Mouse (Mus musculus) layer of hippocampus, postnatal 14 days (tissue): ENCODE data around the gene 1700029F12Rik. TPM values are rescaled to one million over a fixed set of nuclear protein-coding genes. Genes with fewer than 3 reads are reported as not detected.

Experiments used
- DNase-seq, 2 experiments: peaks; one replicate each; pipeline ENCODE4 v3.0.0; 2021 to 2022; ENCODE audit warnings: low spot score in 2 of 2, mixed read lengths in 1 of 2
- total RNA-seq, 2 experiments: library from RNA; stranded (reverse); gene quantifications; 2 replicates each; pipeline ENCODE4 v1.2.3; 2021

The 1700029F12Rik gene
- total RNA-seq, 2 experiments from 2014 or later: not detected

DNA sequence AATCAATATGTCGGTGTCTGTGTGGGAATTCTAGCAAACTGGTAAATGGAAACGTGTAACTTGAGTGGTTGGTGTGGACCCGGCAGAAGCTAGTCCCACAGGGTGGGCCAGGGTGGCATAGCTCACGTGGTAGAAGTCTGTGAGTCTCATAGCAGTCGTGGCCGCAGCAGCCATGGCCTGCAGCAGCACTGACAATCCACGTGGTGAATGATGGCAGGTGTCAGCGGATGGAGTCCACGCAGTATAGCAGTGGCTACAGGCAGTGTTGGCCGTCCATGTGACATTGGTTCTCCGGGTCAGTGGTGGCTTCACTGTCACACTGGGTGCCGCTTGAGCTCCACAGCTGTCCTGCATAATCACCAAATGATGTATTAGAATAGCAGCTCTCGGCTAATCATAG, 4.1 kb downstream of the 1700029F12Rik start:
- DNase-seq: no peak

DNA sequence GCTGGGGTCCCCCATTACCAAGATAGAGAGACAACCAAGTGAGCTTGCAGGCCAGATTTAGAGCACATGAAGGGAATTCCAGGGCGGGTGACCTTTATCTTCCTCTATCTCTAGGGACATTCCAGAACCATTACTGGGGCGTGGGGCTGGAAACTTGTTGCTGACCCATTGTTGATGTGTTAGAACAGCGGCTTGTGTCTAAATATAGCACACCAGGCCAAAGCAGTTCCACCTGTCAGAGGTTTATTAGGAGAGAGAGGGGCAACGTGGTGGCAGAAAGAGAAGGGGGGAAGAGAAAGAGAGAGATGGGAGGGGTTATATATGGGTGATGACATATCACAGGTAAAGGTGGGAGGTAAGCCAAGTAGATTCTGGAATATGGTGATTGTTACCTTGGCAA, 12.3 kb downstream of the 1700029F12Rik start:
- DNase-seq: no peak

DNA sequence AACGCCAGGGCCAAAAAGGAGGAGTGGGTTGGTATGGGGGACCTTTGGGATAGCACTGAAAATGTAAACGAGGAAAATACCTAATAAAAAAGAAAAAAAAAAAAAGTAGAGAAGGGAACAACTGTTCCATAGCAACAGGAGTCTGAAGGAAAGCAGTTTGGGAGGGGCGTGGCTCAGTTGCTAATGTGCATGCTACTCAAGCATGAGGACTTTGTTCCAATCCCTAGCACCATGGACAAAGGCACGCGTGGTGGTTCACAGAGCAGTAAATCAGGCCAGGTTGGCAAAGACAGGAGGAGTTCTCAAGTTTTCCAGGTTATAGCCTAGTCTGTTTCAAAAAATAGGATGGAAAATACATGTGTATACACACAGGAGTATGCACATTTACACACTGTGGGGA, 14.0 kb downstream of the 1700029F12Rik start:
- DNase-seq: no peak

DNA sequence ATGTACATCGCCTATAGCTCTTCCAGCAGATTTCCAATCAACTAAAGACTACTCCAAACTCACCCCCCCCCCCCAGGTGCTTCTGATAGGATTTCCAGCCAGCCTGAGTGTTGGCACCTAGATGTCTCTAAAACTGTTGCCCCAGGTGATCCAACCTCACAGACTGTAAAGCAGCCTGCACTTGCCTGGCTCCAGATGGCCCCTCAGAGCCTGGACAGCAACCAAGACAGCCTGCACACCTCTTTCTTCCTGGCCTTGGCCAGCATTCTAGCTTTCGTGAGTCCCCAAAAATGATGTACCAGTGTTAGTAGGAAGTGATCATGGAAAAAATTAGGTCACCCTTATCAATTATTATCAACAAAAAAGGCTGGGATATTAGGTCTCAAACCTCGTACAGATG, 16.5 kb downstream of the 1700029F12Rik start:
- no peak for DNase-seq

DNA sequence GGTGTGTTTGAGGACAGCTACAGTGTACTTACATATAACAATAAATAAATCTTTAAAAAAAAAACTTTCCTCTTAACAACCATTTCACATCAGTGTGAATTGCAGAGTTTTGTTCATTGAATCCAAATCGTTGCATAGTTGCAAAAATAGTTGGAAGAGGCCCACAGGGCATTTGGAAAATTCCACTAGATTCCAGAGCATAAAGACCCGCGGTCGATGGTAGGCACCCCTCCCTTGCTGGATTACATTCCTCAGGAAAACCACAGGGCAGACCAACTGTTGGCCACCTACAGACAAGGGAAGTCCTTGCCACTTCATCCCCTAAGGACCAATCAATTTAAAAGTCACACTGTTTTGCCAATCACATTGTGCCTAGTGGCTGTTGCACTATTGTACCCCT, 19.8 kb downstream of the 1700029F12Rik start:
- DNase-seq: no peak

DNA sequence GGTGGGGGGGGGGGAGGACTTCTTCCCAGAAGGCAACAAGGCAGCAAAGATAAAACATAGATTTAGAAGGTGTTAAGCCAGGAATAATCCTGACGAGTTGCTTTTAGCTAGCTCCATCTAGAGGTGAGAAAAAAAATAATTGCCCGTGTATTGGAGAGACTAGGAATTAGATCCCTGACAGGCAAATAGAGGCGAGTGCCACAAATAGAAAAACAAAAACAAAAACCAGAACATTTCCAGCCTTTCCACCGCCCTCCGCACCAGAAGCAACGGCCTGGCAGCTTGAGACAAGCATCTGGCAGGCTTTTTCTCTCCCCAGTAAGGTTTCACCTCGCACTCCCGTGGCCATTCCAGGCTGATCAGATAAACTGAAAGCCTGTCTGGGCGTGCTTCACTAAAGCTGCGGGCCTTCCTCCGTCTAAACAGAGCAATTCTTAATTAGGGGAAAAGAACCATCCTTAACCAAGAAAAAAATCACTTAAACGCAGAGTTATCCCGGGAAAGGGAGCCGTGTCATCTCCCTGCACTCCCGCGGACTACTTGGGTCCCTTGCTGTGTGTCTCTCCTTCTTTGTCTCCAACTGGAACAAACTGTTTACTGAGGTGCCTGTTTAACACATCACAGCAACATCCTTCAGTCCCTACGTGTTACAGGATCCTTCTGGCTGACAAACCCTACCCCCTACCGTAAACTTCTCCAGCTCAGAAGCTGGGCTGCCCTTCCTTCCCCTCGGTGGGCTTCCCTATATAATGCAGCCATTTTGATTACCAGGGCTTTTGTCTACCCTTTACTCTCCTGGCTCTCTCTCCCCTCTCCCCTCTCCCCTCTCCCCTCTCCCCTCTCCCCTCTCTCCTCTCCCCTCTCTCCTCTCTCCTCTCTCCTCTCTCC, 25.7 kb downstream of the 1700029F12Rik start:
- peak; percentile 50 to 62 for DNase-seq

DNA sequence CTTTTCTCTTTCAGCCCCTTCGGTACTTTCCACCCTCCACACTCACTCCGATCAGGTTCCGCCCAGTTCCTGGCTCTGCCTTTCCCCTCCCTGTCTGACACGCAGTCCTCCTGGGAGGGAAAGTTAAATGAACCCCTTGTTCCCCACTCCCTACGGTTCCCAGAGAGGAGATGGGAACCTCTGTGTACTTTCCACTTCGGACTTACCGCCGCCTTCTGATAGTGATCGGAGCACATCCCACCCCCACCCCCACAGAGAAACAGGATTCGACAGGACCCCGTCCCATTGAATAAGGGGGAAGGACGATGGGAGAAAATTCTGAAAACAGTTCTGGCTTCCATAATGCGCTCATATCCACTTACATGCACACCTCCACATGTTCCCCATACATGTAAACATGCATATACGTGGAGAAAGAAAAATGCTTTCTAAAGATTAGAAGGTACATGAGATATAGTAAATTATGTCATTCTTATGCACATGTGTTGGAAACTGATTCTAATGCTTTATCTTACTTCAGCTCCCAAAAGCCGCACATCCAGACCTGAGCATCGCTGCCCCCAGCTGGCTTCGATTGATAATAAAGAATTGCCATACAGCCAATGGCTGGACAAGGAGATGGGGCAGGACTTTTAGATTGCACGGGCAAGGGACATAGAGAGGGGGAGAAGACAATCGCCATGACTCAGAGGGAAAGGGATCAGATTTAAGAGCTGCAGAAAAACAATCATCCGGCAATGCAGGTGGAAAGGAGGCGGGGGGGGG, 26.5 kb downstream of the 1700029F12Rik start:
- DNase-seq: peak; percentile 14 to 28

DNA sequence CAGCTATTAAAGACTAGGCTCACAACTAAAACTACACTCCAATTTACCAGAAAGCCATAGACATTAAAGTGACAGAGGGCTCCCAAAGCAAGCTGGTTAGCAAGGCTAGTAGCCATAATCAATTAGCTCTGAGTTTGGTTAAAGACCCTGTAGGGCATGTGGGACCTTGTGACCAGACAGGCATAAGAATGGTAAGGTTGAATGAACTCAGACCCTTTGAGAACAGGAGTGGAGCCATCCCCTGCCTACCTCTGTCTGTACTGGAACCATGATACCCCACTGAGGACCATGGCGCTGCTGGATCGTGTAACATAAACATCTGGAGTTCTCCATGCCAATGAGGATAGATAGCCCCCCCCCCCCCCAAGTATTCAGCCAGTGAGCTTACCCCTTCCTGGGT, 27.4 kb downstream of the 1700029F12Rik start:
- no peak for DNase-seq

DNA sequence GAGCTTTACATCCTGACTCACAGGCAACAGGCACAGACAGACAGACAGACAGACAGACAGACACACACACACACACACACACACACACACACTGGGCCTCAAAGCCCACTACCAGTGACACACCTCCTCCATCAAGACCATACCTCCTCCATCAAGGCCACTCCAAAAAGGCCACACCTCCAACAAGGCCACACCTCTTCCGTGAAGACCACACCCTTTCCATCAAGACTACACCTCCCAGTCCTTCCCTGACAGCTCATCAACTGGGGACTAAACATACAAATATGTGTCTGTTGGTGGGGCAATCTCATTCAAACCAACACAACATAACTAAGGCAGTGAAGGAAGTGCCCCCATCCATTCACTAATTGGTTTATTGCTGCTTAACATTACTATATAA, 37.1 kb downstream of the 1700029F12Rik start:
- no peak for DNase-seq

DNA sequence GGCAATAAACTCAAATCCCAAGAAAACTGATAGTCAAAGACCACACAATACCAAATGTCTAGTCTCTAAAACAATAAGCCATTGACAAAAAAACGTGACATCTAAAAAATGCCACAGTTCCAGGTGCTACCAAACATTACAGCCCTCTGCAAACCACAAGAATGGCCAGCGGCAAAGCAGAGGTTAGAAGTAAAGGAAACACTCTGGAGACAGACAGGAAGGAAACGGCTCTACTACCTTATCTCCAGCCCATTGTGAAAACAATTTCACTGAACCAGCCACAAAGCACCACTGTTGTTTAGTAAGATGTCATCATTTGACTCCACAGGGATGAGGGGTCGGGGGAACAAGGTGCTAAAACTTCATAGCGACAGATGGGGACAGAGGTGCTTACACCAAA, 38.9 kb downstream of the 1700029F12Rik start:
- DNase-seq: no peak

DNA sequence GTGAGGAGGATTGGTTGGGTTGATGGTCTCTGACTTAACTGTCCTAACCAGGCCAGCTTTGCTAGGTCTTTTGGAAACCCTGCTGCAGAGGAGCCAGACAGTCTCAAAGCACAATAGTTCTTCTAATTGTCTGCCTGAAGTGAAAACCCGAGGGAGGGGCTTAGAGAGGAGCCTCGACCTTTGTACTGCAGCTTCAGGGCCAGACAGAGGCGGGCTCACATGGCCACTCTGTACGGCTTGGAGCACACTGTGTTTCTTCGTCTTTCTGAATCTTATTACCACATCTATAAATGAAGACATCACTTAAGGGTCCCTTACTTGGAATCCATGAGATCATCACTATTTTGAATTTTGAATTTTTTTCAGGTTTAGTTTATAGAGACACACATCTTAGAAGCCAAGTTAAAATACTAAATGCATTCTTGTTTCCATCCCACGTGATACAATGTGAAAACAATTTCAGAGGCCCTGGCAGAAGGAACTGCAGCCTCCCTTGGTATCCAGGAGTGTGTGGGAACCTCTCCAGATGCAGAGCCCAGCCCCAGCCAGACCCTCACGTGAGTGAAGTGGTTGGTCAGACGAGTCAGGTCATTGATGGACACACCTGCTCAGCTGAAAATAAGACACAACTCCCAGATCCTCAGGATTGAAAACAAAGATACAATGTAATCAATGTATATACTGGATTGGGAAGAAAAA, 40.7 kb downstream of the 1700029F12Rik start:
- DNase-seq: no peak

DNA sequence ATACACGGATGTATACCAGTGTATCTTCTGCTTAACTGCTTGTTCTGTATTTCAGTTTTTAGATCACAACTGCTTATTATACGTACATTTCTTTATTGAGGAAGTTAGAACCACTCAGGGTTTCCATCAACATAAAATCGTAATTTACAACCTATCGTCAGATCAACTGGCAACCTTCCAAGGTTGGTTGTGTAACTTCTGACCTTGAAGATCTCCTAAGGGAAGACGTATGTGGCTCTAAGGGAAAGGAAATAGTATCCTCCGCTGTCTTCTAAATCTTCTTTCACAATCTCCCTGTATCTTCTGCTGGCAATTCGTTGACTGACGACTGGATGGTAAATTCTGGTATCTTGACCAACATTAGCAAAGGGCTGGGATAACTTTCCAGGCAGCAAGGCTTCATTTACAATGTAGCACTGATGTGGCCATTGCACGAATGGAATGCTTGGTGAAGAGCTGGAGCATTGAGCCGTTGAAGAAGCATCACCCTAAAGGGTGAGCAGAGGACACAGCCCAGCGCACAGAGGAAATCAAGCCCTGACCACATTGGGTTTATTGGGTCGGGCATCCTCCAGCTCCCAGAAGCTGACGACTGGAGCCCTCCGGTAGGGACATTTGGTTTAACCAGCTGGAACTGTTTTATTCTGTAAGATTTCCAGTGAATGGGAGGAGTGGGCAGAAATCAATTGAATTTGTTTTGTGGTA, 43.4 kb downstream of the 1700029F12Rik start:
- no peak for DNase-seq

DNA sequence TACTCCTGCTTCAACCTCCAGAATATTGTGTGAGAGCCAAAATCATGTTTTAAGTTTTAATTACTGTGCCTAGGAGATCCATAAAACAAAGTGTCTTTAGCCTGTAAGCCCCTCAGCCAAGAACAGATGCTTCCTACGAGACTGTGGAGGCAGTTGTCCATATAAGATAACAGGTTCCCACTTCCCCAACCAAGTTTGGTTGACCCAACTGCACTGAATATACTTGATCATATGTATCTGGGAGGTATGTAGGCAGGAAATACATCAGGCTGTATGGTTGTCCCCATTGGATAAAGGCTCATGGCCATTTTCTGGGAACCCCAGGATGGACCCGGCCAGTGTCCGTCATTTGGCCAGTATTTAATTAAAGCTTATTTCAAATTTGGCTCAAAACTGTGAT, 44.1 kb downstream of the 1700029F12Rik start:
- DNase-seq: no peak

DNA sequence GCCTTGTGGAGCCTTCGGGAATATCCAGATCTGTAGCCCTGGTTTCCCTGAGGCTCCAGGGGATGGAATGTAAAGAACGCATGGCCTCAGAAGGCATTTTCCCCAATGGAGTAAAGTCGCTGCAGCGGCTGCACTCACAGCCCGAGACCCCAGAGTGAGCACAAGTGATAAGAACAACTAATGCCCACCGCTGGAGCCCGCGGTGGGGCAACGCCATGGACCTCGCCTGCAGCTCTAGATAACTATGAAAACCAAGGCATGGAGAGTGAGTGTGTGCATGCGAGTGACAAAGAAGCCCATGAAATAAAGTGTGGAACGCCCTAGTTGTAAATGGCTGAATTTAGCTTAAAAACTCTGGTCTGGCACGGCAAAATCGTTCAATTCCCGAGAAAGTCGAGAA, 45.0 kb downstream of the 1700029F12Rik start:
- no peak for DNase-seq

DNA sequence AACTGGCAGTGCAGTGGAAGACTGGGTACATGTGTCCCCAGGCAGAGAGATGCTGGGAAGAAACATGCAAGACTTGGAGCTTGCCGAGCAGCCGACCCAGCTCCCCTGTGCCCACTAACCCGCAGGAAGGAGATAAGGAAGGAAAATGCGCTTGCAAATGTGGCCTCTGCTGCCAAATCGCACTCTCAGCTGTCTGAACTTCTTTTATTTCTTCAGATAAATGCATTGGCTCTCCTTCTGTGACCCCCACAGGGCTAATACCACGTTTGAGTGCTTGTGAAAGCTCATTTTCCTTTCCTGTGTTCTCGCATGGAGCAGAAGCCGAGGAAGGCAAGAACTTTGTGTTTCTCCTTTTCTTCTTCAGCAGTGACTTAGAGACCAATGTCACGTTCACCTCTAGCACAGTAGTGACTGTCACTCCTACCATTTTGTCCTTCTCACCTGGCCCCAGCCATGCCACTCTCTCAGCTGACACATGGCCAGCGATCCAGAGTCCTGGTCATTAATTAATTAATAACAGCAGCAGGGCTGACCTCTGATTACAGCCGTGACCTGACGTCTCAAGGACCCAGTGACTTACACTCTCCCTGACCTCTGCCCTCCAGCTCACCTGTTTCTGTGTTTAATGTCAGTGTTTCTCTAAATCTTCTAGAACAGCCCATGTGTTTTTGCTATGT, 48.4 kb downstream of the 1700029F12Rik start:
- DNase-seq: no peak

DNA sequence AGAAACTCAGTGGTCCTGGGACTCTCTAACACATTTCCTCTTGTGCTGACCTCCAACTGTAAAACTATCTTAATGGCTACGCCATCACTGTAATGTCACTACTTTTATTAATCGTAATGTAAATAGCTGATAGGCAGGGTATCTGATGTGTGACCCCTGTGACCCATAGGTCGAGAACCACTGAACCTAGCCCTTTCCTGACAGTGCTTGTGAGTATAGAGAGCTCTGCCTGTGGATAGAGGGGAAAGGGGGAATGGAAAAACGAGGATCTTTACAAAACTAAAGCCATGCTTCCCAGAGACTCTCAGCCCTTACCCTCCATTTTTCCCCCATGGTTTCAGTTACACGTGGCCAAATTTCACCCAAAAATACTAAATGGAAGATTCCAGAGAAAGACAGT, 49.5 kb downstream of the 1700029F12Rik start:
- no peak for DNase-seq

DNA sequence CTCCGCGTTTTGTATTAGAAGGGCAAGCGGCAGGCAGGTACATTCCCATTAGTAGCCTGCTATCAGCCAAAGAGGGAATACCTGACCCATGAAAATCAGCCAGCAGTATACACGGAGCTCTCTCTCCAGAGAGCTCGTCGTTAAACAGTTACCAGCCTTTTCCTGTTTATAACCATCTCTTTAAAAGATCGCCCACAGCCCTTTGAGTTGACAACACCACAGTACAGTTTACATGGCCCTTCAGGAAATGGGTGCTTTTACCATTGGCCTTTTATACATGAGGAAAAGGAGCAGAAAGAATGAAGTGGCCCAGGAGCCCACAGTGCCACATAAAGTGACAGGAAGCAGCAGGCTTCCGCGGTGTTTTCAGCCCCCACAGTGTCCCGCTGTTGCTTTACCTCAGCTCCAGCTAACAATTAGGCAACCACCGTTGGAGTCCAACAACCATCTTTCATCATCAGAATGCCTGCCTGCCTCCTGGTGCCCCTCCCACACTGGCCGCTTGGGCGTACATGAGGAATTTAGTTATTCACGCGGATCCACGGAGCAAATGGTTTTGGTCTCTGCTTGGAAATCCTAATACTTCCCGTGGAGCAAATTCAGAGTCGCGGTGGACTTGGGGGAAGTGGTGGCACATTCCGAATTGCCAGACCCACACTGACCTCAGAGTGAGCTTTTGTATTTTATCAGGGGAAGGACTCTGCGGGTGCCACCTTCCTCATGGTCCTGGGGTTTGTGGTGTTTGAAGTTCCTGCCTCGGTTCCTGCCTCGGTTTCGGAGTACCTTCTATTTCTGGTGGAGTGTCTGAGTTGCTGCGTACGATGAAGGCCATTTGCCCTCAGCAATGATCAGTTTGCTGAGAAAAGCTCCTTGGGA, 50.7 kb downstream of the 1700029F12Rik start:
- no peak for DNase-seq

DNA sequence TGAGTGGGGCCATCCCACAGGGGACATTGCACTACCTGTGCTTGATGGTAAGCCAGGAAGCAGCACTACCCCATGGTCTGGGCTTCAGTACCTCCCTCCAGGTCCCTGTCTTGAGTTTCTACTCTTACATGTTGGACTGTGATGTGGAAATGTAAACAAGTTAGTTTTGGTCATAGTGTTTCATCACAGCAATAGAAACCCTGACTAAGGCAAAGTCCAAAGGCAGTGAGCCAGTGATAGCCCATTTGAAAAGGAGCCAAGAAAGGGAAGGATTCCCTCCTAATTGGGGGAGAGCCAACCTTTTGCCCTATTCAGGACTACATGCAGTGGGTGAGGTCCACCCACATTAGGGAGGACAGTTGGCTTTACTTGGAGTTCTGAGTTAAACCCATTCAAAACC, 53.6 kb downstream of the 1700029F12Rik start:
- DNase-seq: no peak

DNA sequence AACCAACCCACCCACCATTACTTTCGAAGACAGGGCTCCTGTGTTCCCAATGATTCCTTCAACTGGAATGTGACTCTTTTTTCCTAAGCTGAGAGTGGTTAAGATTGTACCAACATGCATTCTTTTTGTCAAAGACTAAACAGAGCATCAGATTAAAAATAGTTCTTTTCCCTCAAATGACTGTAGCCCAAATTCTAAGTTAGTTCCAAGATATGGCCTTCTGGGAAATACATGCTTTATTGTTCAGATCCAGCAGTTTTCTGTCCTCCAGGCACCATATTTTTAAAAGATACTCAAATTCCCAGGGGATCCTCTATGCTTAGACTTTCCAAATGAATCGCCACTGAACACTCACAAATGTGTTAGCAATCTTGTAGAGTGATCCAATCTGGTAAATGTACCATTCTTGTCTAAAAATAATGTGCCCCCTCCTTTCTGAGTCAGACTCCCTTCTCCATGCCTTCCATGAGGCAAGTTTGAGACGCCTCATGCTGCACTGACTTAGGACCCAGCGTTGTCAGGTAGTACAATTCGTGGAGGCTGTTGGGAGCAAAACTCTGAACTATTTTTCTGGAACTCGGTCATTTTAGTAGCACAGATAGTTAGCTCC, 57.1 kb downstream of the 1700029F12Rik start:
- DNase-seq: no peak
